Mouse (Mus musculus): Measurements from ENCODE around the gene F13a1. TPM values are rescaled to one million over a fixed set of nuclear protein-coding genes. Genes with fewer than 3 reads are reported as not detected.

The F13a1 gene
- polyA plus RNA-seq (2014; fragmentation: Nextera tagmentation; extraction: Ambion mirVana): 20.9 and 21.1 TPM in 2 replicates

DNA sequence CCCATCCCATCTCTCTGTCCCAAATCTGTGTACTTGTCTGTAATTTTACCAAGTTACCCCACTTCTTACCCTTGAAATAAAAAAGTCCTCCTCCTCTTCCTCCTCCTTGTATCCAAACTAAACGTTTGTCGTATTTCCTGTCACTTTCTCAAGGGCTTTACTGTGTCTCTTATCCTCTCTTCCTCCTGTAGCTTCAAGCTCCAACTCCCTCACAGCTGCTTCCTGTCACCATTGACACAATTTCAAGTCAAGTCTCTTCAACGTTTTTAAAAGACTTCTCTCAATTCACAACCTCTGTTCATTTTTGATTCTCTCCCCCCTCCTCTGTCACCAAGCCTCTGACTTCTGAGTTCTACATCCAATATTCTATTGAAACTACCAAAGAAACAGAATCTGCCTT lies at the start of gene F13a1:
TSS of gene F13a1 (minus strand) at position 119 of the 400 bp plus-strand sequence.
- Histone ChIP-seq H3K4me2 (no peak within 1 kb of the TSS), H3K27me3 (ENCODE audit: insufficient read depth, low read length) (no peaks in the 10 kb centered on the region), H3K9me3 (ENCODE audit: low read depth, low read length) (no peaks in the 10 kb centered on the region), H3K36me3 (ENCODE audit: insufficient read depth) (no peaks in the 10 kb centered on the region), H3K4me3 (ENCODE audit: low read depth, low read length) (no peak within 1 kb of the TSS), H3K4me1 (ENCODE audit: insufficient read depth) (no peaks in the 10 kb centered on the region), H3K27ac (ENCODE audit: low read depth) (no peak within 1 kb of the TSS), H3K9ac (no peak within 1 kb of the TSS)
- 28% methylated on average over 3 of the region's 3 CpGs for WGBS
- ATAC-seq (ENCODE audit: insufficient read depth) (no peak), DNase-seq (peak; percentile 20)
- no peak for TF ChIP-seq CTCF (IDR thresholded peaks at IDR 0.05; ENCODE audit: low read depth)

DNA sequence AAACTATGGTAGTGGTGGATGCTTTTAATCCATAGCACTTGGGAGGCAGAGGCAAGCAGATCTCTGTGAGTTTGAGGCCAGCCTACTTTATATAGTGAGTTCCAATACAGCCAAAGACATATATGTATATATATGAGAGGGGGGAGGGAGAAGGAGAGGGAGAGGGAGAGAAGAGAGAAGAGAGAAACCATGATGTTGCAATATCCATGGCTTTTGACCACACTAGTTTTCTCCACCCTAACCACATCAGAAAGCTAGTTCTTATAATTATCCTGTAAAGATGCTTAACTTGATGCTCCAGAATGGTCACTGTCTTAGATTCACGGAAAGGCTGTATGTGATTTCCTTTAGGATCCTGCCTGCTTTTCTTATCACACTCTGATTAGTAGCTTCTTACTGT lies 41.6 kb upstream of the F13a1 start:
- 89% methylated on average over 1 of the region's 1 CpGs for WGBS
- no peak overlapping the region for H3K4me2 ChIP-seq
- TF ChIP-seq CTCF (IDR thresholded peaks at IDR 0.05; ENCODE audit: low read depth): no peak
- no peaks in the 10 kb centered on the region for H3K27me3 ChIP-seq (ENCODE audit: insufficient read depth, low read length)
- H3K9ac ChIP-seq: no peak overlapping the region
- no peaks in the 10 kb centered on the region for H3K9me3 ChIP-seq (ENCODE audit: low read depth, low read length)
- ATAC-seq (ENCODE audit: insufficient read depth) (no peak), DNase-seq (no peak)
- H3K4me3 ChIP-seq (ENCODE audit: low read depth, low read length): no peak overlapping the region
- no peak overlapping the region for H3K27ac ChIP-seq (ENCODE audit: low read depth)
- H3K36me3 ChIP-seq (ENCODE audit: insufficient read depth): no peaks in the 10 kb centered on the region
- no peaks in the 10 kb centered on the region for H3K4me1 ChIP-seq (ENCODE audit: insufficient read depth)

DNA sequence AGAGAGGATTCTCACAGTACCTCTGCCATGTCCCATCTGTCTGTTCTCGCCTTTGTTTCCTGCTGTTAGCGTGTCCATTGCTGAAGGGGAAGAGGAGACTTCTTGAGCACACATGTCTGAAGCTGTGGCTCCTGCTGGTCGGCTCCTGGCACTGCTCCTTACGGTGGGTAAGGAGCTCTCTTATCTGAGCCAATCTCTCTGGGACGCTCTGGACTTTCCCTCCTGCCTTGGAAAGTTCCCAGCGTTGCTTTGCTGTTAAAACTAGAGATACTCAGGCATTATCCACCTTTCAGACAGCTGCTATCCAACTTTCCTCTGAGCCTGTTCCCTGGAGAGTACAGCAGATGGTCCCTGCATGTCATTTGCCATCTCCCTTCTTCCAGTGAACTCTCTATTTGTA lies 39.1 kb upstream of the F13a1 start:
- H3K36me3 ChIP-seq (ENCODE audit: insufficient read depth): no peaks in the 10 kb centered on the region
- no peak for DNase-seq
- H3K9ac ChIP-seq: no peak overlapping the region
- H3K27ac ChIP-seq (ENCODE audit: low read depth): no peak overlapping the region
- no peaks in the 10 kb centered on the region for H3K9me3 ChIP-seq (ENCODE audit: low read depth, low read length)
- 52% methylated on average over 6 of the region's 6 CpGs for WGBS
- no peak for ATAC-seq (ENCODE audit: insufficient read depth)
- H3K4me1 ChIP-seq (ENCODE audit: insufficient read depth): no peaks in the 10 kb centered on the region
- no peaks in the 10 kb centered on the region for H3K27me3 ChIP-seq (ENCODE audit: insufficient read depth, low read length)
- no peak for TF ChIP-seq CTCF (IDR thresholded peaks at IDR 0.05; ENCODE audit: low read depth)
- no peak overlapping the region for H3K4me2 ChIP-seq
- no peak overlapping the region for H3K4me3 ChIP-seq (ENCODE audit: low read depth, low read length)

DNA sequence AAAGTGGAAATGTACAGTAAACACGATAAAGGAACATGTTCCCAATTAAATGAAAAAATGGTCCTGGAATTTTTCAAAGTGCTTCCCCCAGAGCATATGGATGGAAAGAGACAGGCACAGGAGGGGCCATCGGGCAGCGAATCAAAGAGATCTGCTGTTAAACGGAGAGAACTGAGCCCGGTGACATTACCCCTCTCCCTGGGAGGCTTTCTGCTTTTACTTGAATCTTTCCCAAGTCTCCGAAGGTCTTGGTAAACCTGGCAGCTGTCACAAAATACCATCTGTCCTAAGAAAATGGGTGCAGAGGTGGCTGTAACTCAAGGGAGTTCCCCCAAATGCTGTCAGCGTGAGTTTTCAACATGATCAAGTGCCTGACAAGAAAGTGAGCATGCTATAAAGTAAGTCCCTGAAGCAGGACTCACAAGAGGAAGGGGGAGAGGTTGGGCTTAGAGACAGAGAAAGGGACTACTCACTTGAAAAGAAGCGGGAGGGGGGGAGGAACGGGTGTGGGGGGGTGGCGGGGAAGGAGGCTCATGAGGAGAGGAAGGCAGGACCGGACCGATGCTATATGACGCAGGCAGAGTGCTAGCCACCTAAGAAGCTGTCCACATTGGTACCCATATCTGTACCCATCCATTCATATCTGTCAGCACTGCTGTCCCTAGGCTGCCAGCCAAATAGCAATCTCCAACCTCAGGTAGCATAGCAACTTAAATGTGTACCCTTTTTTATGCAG lies 31.6 kb upstream of the F13a1 start:
- Histone ChIP-seq H3K4me2 (no peak overlapping the region), H3K9me3 (ENCODE audit: low read depth, low read length) (no peaks in the 10 kb centered on the region), H3K27ac (ENCODE audit: low read depth) (no peak overlapping the region), H3K4me3 (ENCODE audit: low read depth, low read length) (no peak overlapping the region), H3K36me3 (ENCODE audit: insufficient read depth) (no peaks in the 10 kb centered on the region), H3K9ac (no peak overlapping the region), H3K4me1 (ENCODE audit: insufficient read depth) (no peaks in the 10 kb centered on the region), H3K27me3 (ENCODE audit: insufficient read depth, low read length) (no peaks in the 10 kb centered on the region)
- 57% methylated on average over 13 of the region's 13 CpGs for WGBS
- DNase-seq (no peak), ATAC-seq (ENCODE audit: insufficient read depth) (no peak)
- TF ChIP-seq CTCF (IDR thresholded peaks at IDR 0.05; ENCODE audit: low read depth): no peak

GRCm38 (mm10) chr13:37071390-37071789 lies 21.3 kb upstream of the F13a1 start:
- no peaks in the 10 kb centered on the region for H3K36me3 ChIP-seq (ENCODE audit: insufficient read depth)
- H3K9me3 ChIP-seq (ENCODE audit: low read depth, low read length): no peaks in the 10 kb centered on the region
- H3K9ac ChIP-seq: no peak overlapping the region
- no peaks in the 10 kb centered on the region for H3K27me3 ChIP-seq (ENCODE audit: insufficient read depth, low read length)
- TF ChIP-seq CTCF (IDR thresholded peaks at IDR 0.05; ENCODE audit: low read depth): no peak
- WGBS: 58% methylated on average over 3 of the region's 3 CpGs
- H3K4me3 ChIP-seq (ENCODE audit: low read depth, low read length): no peak overlapping the region
- H3K4me1 ChIP-seq (ENCODE audit: insufficient read depth): no peaks in the 10 kb centered on the region
- H3K27ac ChIP-seq (ENCODE audit: low read depth): no peak overlapping the region
- ATAC-seq (ENCODE audit: insufficient read depth) (no peak), DNase-seq (no peak)
- H3K4me2 ChIP-seq: no peak overlapping the region

GRCm38 (mm10) chr13:37070824-37071223 lies 20.8 kb upstream of the F13a1 start:
- Histone ChIP-seq H3K27ac (ENCODE audit: low read depth) (no peak overlapping the region), H3K4me3 (ENCODE audit: low read depth, low read length) (no peak overlapping the region), H3K9me3 (ENCODE audit: low read depth, low read length) (no peaks in the 10 kb centered on the region), H3K4me2 (no peak overlapping the region), H3K4me1 (ENCODE audit: insufficient read depth) (no peaks in the 10 kb centered on the region), H3K9ac (no peak overlapping the region), H3K27me3 (ENCODE audit: insufficient read depth, low read length) (no peaks in the 10 kb centered on the region), H3K36me3 (ENCODE audit: insufficient read depth) (no peaks in the 10 kb centered on the region)
- TF ChIP-seq CTCF (IDR thresholded peaks at IDR 0.05; ENCODE audit: low read depth): no peak
- WGBS: 48% methylated on average over 4 of the region's 4 CpGs
- ATAC-seq (ENCODE audit: insufficient read depth) (no peak), DNase-seq (no peak)

- WGBS: 57% methylated on average over 5 of the region's 5 CpGs
- H3K9me3 ChIP-seq (ENCODE audit: low read depth, low read length): no peaks in the 10 kb centered on the region
- no peak for TF ChIP-seq CTCF (IDR thresholded peaks at IDR 0.05; ENCODE audit: low read depth)
- no peak overlapping the region for H3K27ac ChIP-seq (ENCODE audit: low read depth)
- DNase-seq (peak; percentile 52), ATAC-seq (ENCODE audit: insufficient read depth) (no peak)
- H3K4me1 ChIP-seq (ENCODE audit: insufficient read depth): no peaks in the 10 kb centered on the region
- H3K36me3 ChIP-seq (ENCODE audit: insufficient read depth): no peaks in the 10 kb centered on the region
- H3K9ac ChIP-seq: no peak overlapping the region
- H3K27me3 ChIP-seq (ENCODE audit: insufficient read depth, low read length): no peaks in the 10 kb centered on the region
- H3K4me3 ChIP-seq (ENCODE audit: low read depth, low read length): no peak overlapping the region
- H3K4me2 ChIP-seq: no peak overlapping the region
Measured at GRCm38 (mm10) chr13:37060810-37061209, 10.8 kb upstream of the F13a1 start.
